Mouse (Mus musculus): Measurements from ENCODE around the gene Eif1.
"Not testable (repeated sequence)": the region's sequence is repeated elsewhere in the genome, so short reads cannot be mapped to it uniquely, and the experiment has no call there.

Gene Eif1

GRCm38 (mm10) chr11:100352076-100352857 is 32.6 kb downstream of the Eif1 start:
- no peak for DNase-seq (ENCODE audit: low spot score)

GRCm38 (mm10) chr11:100355151-100355951 is 35.7 kb downstream of the Eif1 start:
- peak; percentile 33 for DNase-seq (ENCODE audit: low spot score)

- DNase-seq (ENCODE audit: low spot score), result peak; percentile 74
These were observed 36.5 kb downstream of the Eif1 start, which contains the start of gene Hap1 for GRCm38 (mm10) chr11:100355972-100356818. Hap1 (minus strand) TSS chr11:100356128.

GRCm38 (mm10) chr11:100356819-100357211 is 37.1 kb downstream of the Eif1 start:
- DNase-seq (ENCODE audit: low spot score), result no peak

- no peak for DNase-seq (ENCODE audit: low spot score)
These were observed 37.7 kb downstream of the Eif1 start for GRCm38 (mm10) chr11:100357408-100357807.

GRCm38 (mm10) chr11:100360175-100360574 is 40.5 kb downstream of the Eif1 start:
- DNase-seq (ENCODE audit: low spot score), result no peak

- DNase-seq (ENCODE audit: low spot score), result not testable (repeated sequence)
These were observed 41.4 kb downstream of the Eif1 start for GRCm38 (mm10) chr11:100361059-100361458.

- peak; percentile 76 for DNase-seq (ENCODE audit: low spot score)
These were observed 42.7 kb downstream of the Eif1 start for GRCm38 (mm10) chr11:100362209-100362978.

GRCm38 (mm10) chr11:100362979-100363562 is 43.4 kb downstream of the Eif1 start:
- peak; percentile 77 for DNase-seq (ENCODE audit: low spot score)

- no peak for DNase-seq (ENCODE audit: low spot score)
These were observed 49.5 kb downstream of the Eif1 start for GRCm38 (mm10) chr11:100369145-100369544.

- no peak for DNase-seq (ENCODE audit: low spot score)
These were observed 50.1 kb downstream of the Eif1 start for GRCm38 (mm10) chr11:100369822-100370221.

Measured in urinary bladder, postnatal 14 days (tissue).